Mouse (Mus musculus): ENCODE data around the gene Ankrd27. TPM values are rescaled to one million over a fixed set of nuclear protein-coding genes. Genes with fewer than 3 reads are reported as not detected.
A peak's percentile ranks its signal among the peaks of the same experiment; 100 is the strongest.

Gene Ankrd27
- polyA plus RNA-seq, 1 experiment from 2014 or later = 16.4 TPM

- H3K27me3 ChIP-seq = no peaks in the 10 kb centered on the region
- H3K9ac ChIP-seq = no peak overlapping the region
- H3K9me3 ChIP-seq = no peaks in the 10 kb centered on the region
- peaks cover 17% of the 10 kb centered on the region for H3K36me3 ChIP-seq
- no peak for ATAC-seq (ENCODE audit: low read depth)
- H3K4me2 ChIP-seq = no peak overlapping the region
- no peak overlapping the region for H3K4me3 ChIP-seq
- 40% methylated on average over 3 of the region's 3 CpGs for WGBS
- no peak overlapping the region for H3K27ac ChIP-seq (replicated peaks)
- peaks cover 13% of the 10 kb centered on the region for H3K4me1 ChIP-seq (replicated peaks)
Measured at GRCm38 (mm10) chr7:35649071-35649470, 63.0 kb downstream of the Ankrd27 start.

- Histone ChIP-seq H3K27me3 (no peaks in the 10 kb centered on the region), H3K36me3 (no peaks in the 10 kb centered on the region; the same call in 1 of the 2 replicates), H3K4me2 (no peak overlapping the region), H3K4me3 (no peak overlapping the region), H3K9ac (no peak overlapping the region), H3K27ac (replicated peaks) (no peak overlapping the region), H3K4me1 (replicated peaks) (peaks cover 10% of the 10 kb centered on the region), H3K9me3 (no peaks in the 10 kb centered on the region)
- 84% methylated on average over 11 of the region's 11 CpGs for WGBS
- no peak for ATAC-seq (ENCODE audit: low read depth)
Measured at GRCm38 (mm10) chr7:35650716-35651410, 64.8 kb downstream of the Ankrd27 start.

GRCm38 (mm10) chr7:35651583-35652270, 65.7 kb downstream of the Ankrd27 start:
- H3K36me3 ChIP-seq = no peaks in the 10 kb centered on the region
- H3K27me3 ChIP-seq = no peaks in the 10 kb centered on the region
- no peak overlapping the region for H3K9ac ChIP-seq
- no peak for ATAC-seq (ENCODE audit: low read depth)
- 0 out of 2 replicates have a peak, but pooled peaks cover 3% of the 10 kb centered on the region for H3K4me1 ChIP-seq (replicated peaks)
- H3K4me3 ChIP-seq = no peak overlapping the region
- H3K4me2 ChIP-seq = no peak overlapping the region
- no peaks in the 10 kb centered on the region for H3K9me3 ChIP-seq
- WGBS = 86% methylated on average over 10 of the region's 10 CpGs
- H3K27ac ChIP-seq (replicated peaks) = no peak overlapping the region

GRCm38 (mm10) chr7:35657829-35658228, 71.8 kb downstream of the Ankrd27 start:
- no peak overlapping the region for H3K27ac ChIP-seq (replicated peaks)
- H3K36me3 ChIP-seq = no peaks in the 10 kb centered on the region
- no peaks in the 10 kb centered on the region for H3K27me3 ChIP-seq
- no peaks in the 10 kb centered on the region for H3K4me1 ChIP-seq (replicated peaks)
- H3K9ac ChIP-seq = no peak overlapping the region
- no peak overlapping the region for H3K4me3 ChIP-seq
- no peaks in the 10 kb centered on the region for H3K9me3 ChIP-seq
- 47% methylated on average over 6 of the region's 6 CpGs for WGBS
- H3K4me2 ChIP-seq = no peak overlapping the region
- ATAC-seq (ENCODE audit: low read depth) = no peak

- Histone ChIP-seq H3K4me3 (no peak overlapping the region), H3K27ac (replicated peaks) (no peak overlapping the region), H3K4me1 (replicated peaks) (peaks cover 8% of the 10 kb centered on the region), H3K36me3 (no peaks in the 10 kb centered on the region), H3K9me3 (no peaks in the 10 kb centered on the region), H3K4me2 (no peak overlapping the region), H3K9ac (no peak overlapping the region), H3K27me3 (no peaks in the 10 kb centered on the region)
- 60% methylated on average over 3 of the region's 3 CpGs for WGBS
- no peak for ATAC-seq (ENCODE audit: low read depth)
Measured at GRCm38 (mm10) chr7:35659173-35659572, 73.1 kb downstream of the Ankrd27 start.

GRCm38 (mm10) chr7:35663790-35664376, 77.8 kb downstream of the Ankrd27 start:
- Histone ChIP-seq H3K9ac (no peak overlapping the region), H3K4me1 (replicated peaks) (peaks cover 21% of the 10 kb centered on the region), H3K36me3 (no peaks in the 10 kb centered on the region), H3K27me3 (no peaks in the 10 kb centered on the region), H3K4me2 (no peak overlapping the region), H3K27ac (replicated peaks) (no peak overlapping the region), H3K9me3 (no peaks in the 10 kb centered on the region), H3K4me3 (no peak overlapping the region)
- ATAC-seq (ENCODE audit: low read depth) = no peak
- 46% methylated on average over 16 of the region's 16 CpGs for WGBS

GRCm38 (mm10) chr7:35668066-35669041, 82.3 kb downstream of the Ankrd27 start:
- ATAC-seq (ENCODE audit: low read depth) = peak; percentile 76
- 32% methylated on average over 18 of the region's 18 CpGs for WGBS
- Histone ChIP-seq H3K9me3 (no peaks in the 10 kb centered on the region), H3K9ac (no peak overlapping the region), H3K36me3 (no peaks in the 10 kb centered on the region), H3K4me1 (replicated peaks) (peaks cover 26% of the 10 kb centered on the region), H3K27me3 (no peaks in the 10 kb centered on the region), H3K4me2 (peak overlapping the region; percentile 3; the same call in 1 of the 2 replicates), H3K4me3 (no peak overlapping the region), H3K27ac (replicated peaks) (peak overlapping the region; percentile 82)

GRCm38 (mm10) chr7:35678976-35679375, 92.9 kb downstream of the Ankrd27 start:
- H3K4me1 ChIP-seq (replicated peaks) = no peaks in the 10 kb centered on the region
- no peak for ATAC-seq (ENCODE audit: low read depth)
- H3K4me3 ChIP-seq = no peak overlapping the region
- no peak overlapping the region for H3K27ac ChIP-seq (replicated peaks)
- H3K27me3 ChIP-seq = no peaks in the 10 kb centered on the region
- no peaks in the 10 kb centered on the region for H3K36me3 ChIP-seq
- H3K9ac ChIP-seq = no peak overlapping the region
- no peak overlapping the region for H3K4me2 ChIP-seq
- no peaks in the 10 kb centered on the region for H3K9me3 ChIP-seq
- 75% methylated on average over 4 of the region's 4 CpGs for WGBS

GRCm38 (mm10) chr7:35681559-35681958, 95.5 kb downstream of the Ankrd27 start:
- 78% methylated on average over 3 of the region's 3 CpGs for WGBS
- H3K4me1 ChIP-seq (replicated peaks) = peaks cover 8% of the 10 kb centered on the region
- no peak overlapping the region for H3K4me2 ChIP-seq
- no peak for ATAC-seq (ENCODE audit: low read depth)
- H3K27me3 ChIP-seq = no peaks in the 10 kb centered on the region
- H3K27ac ChIP-seq (replicated peaks) = no peak overlapping the region
- no peaks in the 10 kb centered on the region for H3K36me3 ChIP-seq
- H3K4me3 ChIP-seq = no peak overlapping the region
- no peaks in the 10 kb centered on the region for H3K9me3 ChIP-seq
- H3K9ac ChIP-seq = no peak overlapping the region

- Histone ChIP-seq H3K9ac (no peak overlapping the region), H3K4me3 (no peak overlapping the region), H3K9me3 (no peaks in the 10 kb centered on the region), H3K4me1 (replicated peaks) (peaks cover 24% of the 10 kb centered on the region), H3K27ac (replicated peaks) (no peak overlapping the region), H3K27me3 (no peaks in the 10 kb centered on the region), H3K4me2 (no peak overlapping the region), H3K36me3 (no peaks in the 10 kb centered on the region)
- 79% methylated on average over 6 of the region's 6 CpGs for WGBS
- no peak for ATAC-seq (ENCODE audit: low read depth)
Measured at GRCm38 (mm10) chr7:35683409-35684122, 97.5 kb downstream of the Ankrd27 start.

- no peak overlapping the region for H3K4me3 ChIP-seq
- H3K27me3 ChIP-seq = no peaks in the 10 kb centered on the region
- H3K4me1 ChIP-seq (replicated peaks) = peaks cover 35% of the 10 kb centered on the region
- ATAC-seq (ENCODE audit: low read depth) = peak; percentile 34; the same call in 1 of the 2 replicates
- no peak overlapping the region for H3K9ac ChIP-seq
- no peak overlapping the region; the same call in 1 of the 2 replicates for H3K27ac ChIP-seq (replicated peaks)
- WGBS = 68% methylated on average over 11 of the region's 11 CpGs
- H3K36me3 ChIP-seq = peaks cover 18% of the 10 kb centered on the region
- H3K4me2 ChIP-seq = 0 out of 2 replicates have a peak overlapping the region, but pooled peaks have one; percentile 3
- no peaks in the 10 kb centered on the region for H3K9me3 ChIP-seq
Measured at GRCm38 (mm10) chr7:35686216-35686615, 100.2 kb downstream of the Ankrd27 start.
